Mouse (Mus musculus) embryonic facial prominence, embryonic 12.5 days (tissue): Measurements from ENCODE around the gene Cmtr1. TPM values are rescaled to one million over a fixed set of nuclear protein-coding genes. Genes with fewer than 3 reads are reported as not detected.

ENCODE experiments used
- polyA plus RNA-seq: library from polyadenylated mRNA; unstranded; fragments of >200 nt; fragmentation: Nextera tagmentation; extraction: Ambion mirVana; gene quantifications from 2 replicates; pipeline ENCODE4 v1.2.1, GENCODE M21; 2016

The Cmtr1 gene
- polyA plus RNA-seq, 1 experiment from 2014 or later = 147 TPM

Other genes with a start within 250 kb of the Cmtr1 start
- gene Pim1, start 169.8 kb upstream of the Cmtr1 start, polyA plus RNA-seq = 20.1 and 20.3 TPM in 2 replicates
- gene Gm17657, start 111.0 kb upstream of the Cmtr1 start, polyA plus RNA-seq = not detected in 2 replicates
- gene Tbc1d22b, start 110.8 kb upstream of the Cmtr1 start, polyA plus RNA-seq = 19.0 and 19.1 TPM in 2 replicates
- gene Tmem217, start 108.2 kb upstream of the Cmtr1 start, polyA plus RNA-seq = 1.8 and 2.4 TPM in 2 replicates
- 109 and 110 TPM in 2 replicates for gene Rnf8, start 45.8 kb upstream of the Cmtr1 start, polyA plus RNA-seq
- 4.0 TPM in 2 replicates for gene Gm28043, start 45.7 kb upstream of the Cmtr1 start, polyA plus RNA-seq
- 15.3 and 15.9 TPM in 2 replicates for gene Ccdc167, start 56.4 kb downstream of the Cmtr1 start, polyA plus RNA-seq